In the genomic region with DNA sequence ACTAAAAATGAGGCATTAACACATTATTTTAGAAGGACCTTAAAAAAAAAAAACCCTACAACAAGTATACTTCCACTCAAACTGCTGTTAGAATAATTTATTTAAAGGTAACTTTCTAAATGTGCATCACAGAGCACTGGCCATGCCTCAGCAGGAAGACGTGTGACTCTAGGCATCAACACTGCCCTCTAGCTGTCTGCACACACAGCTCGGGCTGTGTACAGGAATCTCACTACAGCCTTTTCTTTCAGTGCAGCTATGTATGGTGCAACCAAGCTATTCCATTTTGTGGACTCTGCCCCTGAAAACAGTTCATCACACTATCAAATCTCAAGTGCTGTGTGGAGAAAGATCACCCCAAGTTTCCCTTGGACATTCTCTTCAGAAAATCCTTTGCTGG, we compare ENCODE assay signal across 8 mouse cellular contexts. TPM values are rescaled to one million over a fixed set of nuclear protein-coding genes. Genes with fewer than 3 reads are reported as not detected.
DNase-seq lines count a peak whose midpoint lies in the region; ATAC-seq lines count a peak whose summit lies in the region.

No protein-coding gene starts in this region.

- H3K27me3 ChIP-seq in forebrain, embryonic 15.5 days: no peaks in the 10 kb centered on the region

- no peaks in the 10 kb centered on the region for H3K9me3 ChIP-seq in forebrain, embryonic 15.5 days

- peaks cover 36% of the 10 kb centered on the region for H3K36me3 ChIP-seq in forebrain, embryonic 15.5 days

- WGBS in forebrain, embryonic 15.5 days: 6% methylated on average over 2 of the region's 2 CpGs

- H3K9ac ChIP-seq in forebrain, embryonic 15.5 days (replicated peaks): no peak overlapping the region

- no peak overlapping the region for H3K4me3 ChIP-seq in forebrain, embryonic 15.5 days

- no peaks in the 10 kb centered on the region for H3K4me1 ChIP-seq in forebrain, embryonic 15.5 days

- H3K4me2 ChIP-seq in forebrain, embryonic 15.5 days (replicated peaks): no peak overlapping the region

- DNase-seq in cerebellum, adult 18-20 months: peak; percentile 31 to 55
- no peak for DNase-seq in cerebellum, postnatal 4 days (ENCODE audit: low spot score in 2 of 2)
- peak; percentile 33 for DNase-seq in right cerebral cortex, adult 18-20 months
- DNase-seq in right cerebral cortex, postnatal 25 days: no peak
- peak; percentile 42 for DNase-seq in liver
- peak; percentile 44 for DNase-seq in retina, postnatal 1 day
- no peak for DNase-seq in ovary, postnatal 36 days (ENCODE audit: low spot score)

- no peak overlapping the region for H3K27ac ChIP-seq in forebrain, embryonic 15.5 days (replicated peaks)

- ATAC-seq in forebrain, embryonic 15.5 days (replicated peaks): peak; percentile 75; the same call in 1 of the 2 replicates

RNA-seq across cellular contexts. Expression of gene Traf5, which starts 15.0 kb away (rescaled TPM):
- polyA plus RNA-seq in forebrain, embryonic 15.5 days (2015; fragmentation: Nextera tagmentation; extraction: Ambion mirVana): 2.4 and 3.1 TPM in 2 replicates

RNA-seq across cellular contexts. Expression of gene Rcor3, which starts 30.5 kb away (rescaled TPM):
- polyA plus RNA-seq in forebrain, embryonic 15.5 days (2015; fragmentation: Nextera tagmentation; extraction: Ambion mirVana): 23.8 and 24.8 TPM in 2 replicates

Comparison
In these comparisons a context has a peak if more than half of its experiments do, and no peak if none do; other contexts are left out.
1. DNase-seq: peak in cerebellum, adult 18-20 months (2 of 2), right cerebral cortex, adult 18-20 months (single experiment), liver (single experiment) and retina, postnatal 1 day (single experiment); none in cerebellum, postnatal 4 days (0 of 2), right cerebral cortex, postnatal 25 days (single experiment) and ovary, postnatal 36 days (single experiment).